Mouse (Mus musculus): ENCODE results near the gene Tomm22. TPM values are rescaled to one million over a fixed set of nuclear protein-coding genes. Genes with fewer than 3 reads are reported as not detected.
A peak's percentile ranks its signal among the peaks of the same experiment; 100 is the strongest.

Tomm22 gene
- polyA plus RNA-seq, 1 experiment from 2014 or later, result 263 TPM

DNA sequence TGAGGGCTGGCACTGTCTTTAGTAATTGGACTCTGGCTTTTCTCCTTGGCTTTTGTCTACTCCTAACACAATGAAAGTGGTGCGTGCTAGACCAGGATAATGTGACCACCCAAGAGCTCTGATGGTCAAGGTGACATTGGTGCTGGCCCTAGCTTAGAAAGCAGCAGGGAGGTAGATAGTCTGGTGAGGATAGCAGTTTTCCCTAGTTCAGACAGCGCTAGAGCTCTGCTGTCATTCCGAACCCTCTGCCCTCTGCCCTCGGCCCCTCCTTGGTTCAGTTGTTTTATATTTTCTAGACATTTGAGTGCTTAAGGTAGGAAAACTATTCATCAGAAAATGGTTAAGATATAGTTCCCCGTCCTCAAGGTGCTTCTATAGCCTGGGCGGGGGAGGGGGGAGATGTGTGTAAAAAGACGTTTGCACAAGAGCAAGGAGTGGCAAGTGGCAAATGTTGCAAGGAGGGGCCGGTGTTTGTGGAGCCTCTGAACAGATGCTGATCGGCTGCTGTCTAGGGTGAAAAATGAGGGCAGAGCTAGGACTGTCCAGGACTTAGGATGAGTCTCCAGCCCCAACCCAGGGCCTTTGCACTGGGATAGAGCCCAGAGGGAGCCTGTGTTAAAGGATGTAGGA, 27.0 kb downstream of the Tomm22 start:
- WGBS, result 75% methylated on average over 9 of the region's 9 CpGs
- no peak overlapping the region for H3K4me3 ChIP-seq
- no peaks in the 10 kb centered on the region for H3K9me3 ChIP-seq
- H3K27me3 ChIP-seq, result no peaks in the 10 kb centered on the region
- H3K27ac ChIP-seq (replicated peaks), result peak overlapping the region; percentile 61
- H3K4me1 ChIP-seq (replicated peaks), result peaks cover 28% of the 10 kb centered on the region
- ATAC-seq (ENCODE audit: low read depth), result no peak
- H3K9ac ChIP-seq, result no peak overlapping the region; the same call in 1 of the 2 replicates
- H3K36me3 ChIP-seq, result no peaks in the 10 kb centered on the region; the same call in 1 of the 2 replicates
- H3K4me2 ChIP-seq, result no peak overlapping the region

DNA sequence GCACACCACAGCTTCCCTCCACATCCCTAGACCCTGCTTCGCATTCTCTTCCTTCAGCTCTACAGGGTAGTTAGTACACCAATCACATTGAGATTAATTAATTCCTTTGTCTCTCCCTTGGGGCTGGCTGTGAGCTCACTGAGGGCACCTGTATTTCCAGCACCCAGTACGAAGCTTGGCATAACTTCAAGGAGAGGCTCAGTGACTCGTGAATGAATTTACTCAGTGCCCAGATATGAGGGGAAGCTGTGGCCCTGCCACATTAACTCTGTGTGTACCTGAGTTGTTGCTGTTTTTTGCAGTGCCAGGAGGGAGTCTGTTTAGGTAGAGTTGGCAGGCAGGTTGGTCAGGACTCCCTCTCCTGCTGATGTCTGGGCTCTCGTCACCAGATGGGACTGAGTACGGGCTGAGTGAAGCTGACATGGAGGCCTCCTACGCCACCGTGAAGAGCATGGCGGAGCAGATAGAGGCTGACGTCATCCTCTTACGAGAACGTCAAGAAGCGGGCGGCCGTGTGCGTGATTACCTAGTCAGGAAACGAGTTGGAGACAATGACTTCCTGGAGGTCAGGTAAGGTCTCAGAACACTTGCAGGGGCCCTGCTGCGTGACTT, 36.0 kb downstream of the Tomm22 start:
- Histone ChIP-seq H3K9ac (no peak overlapping the region), H3K27ac (replicated peaks) (no peak overlapping the region), H3K27me3 (no peaks in the 10 kb centered on the region), H3K4me3 (no peak overlapping the region), H3K9me3 (no peaks in the 10 kb centered on the region), H3K4me1 (replicated peaks) (no peaks in the 10 kb centered on the region; the same call in 1 of the 2 replicates), H3K4me2 (no peak overlapping the region), H3K36me3 (peaks cover 56% of the 10 kb centered on the region)
- 87% methylated on average over 17 of the region's 17 CpGs for WGBS
- no peak for ATAC-seq (ENCODE audit: low read depth)

DNA sequence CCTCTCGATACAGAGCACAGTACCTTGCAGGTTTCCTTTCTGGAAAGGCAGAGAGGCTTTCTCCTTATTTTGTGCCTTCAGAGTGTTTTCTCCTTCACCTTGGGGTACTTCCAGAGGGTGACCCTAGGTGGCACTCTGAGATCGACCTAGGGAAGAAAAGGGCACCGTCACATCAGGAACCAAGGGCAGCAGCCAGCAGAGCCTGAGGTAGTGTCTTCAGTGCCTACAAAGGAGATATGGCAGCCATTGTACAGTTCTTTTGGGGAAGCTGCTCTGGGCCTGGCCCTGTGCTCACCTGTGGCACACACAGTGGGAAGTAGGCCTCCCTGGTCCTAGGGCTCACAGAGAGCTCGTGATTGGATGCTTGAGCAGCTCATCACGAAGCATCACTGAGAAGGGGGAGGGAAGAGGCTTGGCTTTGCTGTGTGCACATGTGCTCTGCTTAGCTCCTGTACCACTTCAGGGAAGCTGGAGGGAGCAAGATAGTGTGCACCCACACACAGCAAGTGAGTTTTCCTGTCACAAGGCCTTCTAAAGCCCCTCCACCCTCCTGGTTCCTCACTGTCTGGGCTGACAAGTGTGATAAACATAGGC, 37.7 kb downstream of the Tomm22 start:
- no peak overlapping the region for H3K4me2 ChIP-seq
- H3K9ac ChIP-seq, result no peak overlapping the region
- H3K9me3 ChIP-seq, result no peaks in the 10 kb centered on the region
- no peak for ATAC-seq (ENCODE audit: low read depth)
- no peaks in the 10 kb centered on the region; the same call in 1 of the 2 replicates for H3K4me1 ChIP-seq (replicated peaks)
- H3K4me3 ChIP-seq, result no peak overlapping the region
- H3K27me3 ChIP-seq, result no peaks in the 10 kb centered on the region
- no peak overlapping the region for H3K27ac ChIP-seq (replicated peaks)
- WGBS, result 89% methylated on average over 5 of the region's 5 CpGs
- peaks cover 72% of the 10 kb centered on the region for H3K36me3 ChIP-seq

DNA sequence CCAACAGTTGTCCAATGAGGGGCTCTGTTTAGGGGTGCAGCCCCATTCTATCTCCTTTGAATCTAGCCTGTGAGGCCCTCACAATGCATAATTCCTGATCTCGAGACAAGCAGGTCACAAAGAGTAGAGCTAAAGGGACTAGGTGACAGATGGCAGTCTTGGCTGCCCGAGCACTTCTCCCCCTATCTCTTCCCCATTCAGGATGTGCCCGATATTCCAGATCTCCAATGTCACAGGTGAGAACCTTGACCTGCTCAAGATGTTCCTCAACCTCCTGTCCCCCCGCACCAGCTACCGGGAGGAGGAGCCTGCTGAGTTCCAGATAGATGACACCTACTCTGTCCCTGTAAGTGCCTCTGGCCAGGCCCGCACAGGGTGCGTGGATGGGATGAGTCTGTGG, 45.0 kb downstream of the Tomm22 start:
- Histone ChIP-seq H3K4me1 (replicated peaks) (no peaks in the 10 kb centered on the region), H3K9me3 (no peaks in the 10 kb centered on the region), H3K27me3 (no peaks in the 10 kb centered on the region), H3K9ac (no peak overlapping the region), H3K4me3 (no peak overlapping the region), H3K27ac (replicated peaks) (no peak overlapping the region), H3K36me3 (peaks cover 98% of the 10 kb centered on the region), H3K4me2 (no peak overlapping the region)
- WGBS, result 94% methylated on average over 7 of the region's 7 CpGs
- ATAC-seq (ENCODE audit: low read depth), result no peak

DNA sequence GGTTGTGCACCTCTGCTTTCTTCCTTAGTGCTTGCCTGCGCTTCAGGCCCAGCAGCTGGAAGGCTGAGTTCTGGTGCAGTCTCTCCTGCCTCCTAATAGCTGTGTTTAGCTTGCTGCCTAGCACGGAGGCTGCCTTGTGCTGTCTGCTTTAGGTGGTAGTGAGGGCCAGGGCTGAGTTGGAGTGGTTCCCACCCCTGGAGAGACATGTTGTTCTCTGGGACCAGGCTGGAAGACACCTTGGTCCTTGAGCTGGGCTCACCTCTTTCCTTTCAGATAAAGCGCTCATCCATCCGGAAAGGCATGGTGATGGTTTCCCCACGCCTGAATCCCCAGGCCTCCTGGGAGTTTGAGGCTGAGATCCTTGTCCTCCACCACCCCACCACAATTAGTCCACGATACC, 46.0 kb downstream of the Tomm22 start:
- no peak overlapping the region for H3K4me2 ChIP-seq
- no peak for ATAC-seq (ENCODE audit: low read depth)
- H3K27me3 ChIP-seq, result no peaks in the 10 kb centered on the region
- H3K4me3 ChIP-seq, result no peak overlapping the region
- H3K9ac ChIP-seq, result no peak overlapping the region
- 92% methylated on average over 6 of the region's 6 CpGs for WGBS
- H3K4me1 ChIP-seq (replicated peaks), result no peaks in the 10 kb centered on the region
- no peaks in the 10 kb centered on the region for H3K9me3 ChIP-seq
- no peak overlapping the region for H3K27ac ChIP-seq (replicated peaks)
- H3K36me3 ChIP-seq, result peaks cover 96% of the 10 kb centered on the region

DNA sequence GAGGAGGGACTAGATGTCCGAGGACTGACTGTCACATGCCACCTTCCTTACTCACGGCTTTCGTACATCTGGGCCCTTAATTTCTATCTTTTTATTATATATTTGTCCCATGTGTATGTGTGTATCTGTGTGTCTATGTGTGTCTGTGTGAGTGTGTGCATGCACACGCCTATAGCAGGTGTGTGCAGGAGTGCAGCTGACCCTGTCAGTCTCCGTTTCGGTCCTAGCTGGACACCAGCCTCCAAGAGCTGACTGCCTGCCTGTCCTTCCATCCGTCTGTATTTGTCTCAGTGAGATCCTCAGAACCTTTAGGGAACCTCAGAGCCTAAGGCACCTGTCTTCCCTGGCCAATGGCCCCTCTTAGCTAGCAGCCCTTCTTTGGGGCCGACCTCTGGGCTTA, 49.6 kb downstream of the Tomm22 start:
- H3K27me3 ChIP-seq, result no peaks in the 10 kb centered on the region
- H3K4me3 ChIP-seq, result no peak overlapping the region
- H3K27ac ChIP-seq (replicated peaks), result no peak overlapping the region
- no peak overlapping the region for H3K9ac ChIP-seq
- H3K4me2 ChIP-seq, result no peak overlapping the region
- no peaks in the 10 kb centered on the region for H3K9me3 ChIP-seq
- WGBS, result 91% methylated on average over 8 of the region's 8 CpGs
- H3K36me3 ChIP-seq, result peaks cover 80% of the 10 kb centered on the region
- no peaks in the 10 kb centered on the region for H3K4me1 ChIP-seq (replicated peaks)
- ATAC-seq (ENCODE audit: low read depth), result no peak

DNA sequence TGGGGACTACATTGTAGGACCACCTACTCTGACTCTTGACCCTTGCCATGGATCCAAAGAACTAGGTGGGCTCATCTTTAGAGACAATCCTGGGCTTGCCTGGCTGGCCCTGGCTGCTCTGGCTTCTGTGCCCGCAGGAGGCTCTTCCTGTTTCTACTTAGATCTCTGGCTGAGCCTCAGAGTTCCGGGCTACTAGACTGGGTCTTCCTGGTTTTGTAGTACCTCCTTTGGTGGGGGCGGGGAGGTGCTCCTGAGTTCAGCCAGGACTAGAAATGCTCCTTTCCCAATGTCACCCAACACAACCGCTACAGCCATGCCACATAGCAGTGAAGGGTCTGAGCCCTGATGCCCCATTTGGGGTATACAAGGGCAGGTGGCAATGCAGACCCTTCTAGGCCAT, 50.1 kb downstream of the Tomm22 start:
- H3K36me3 ChIP-seq, result peaks cover 80% of the 10 kb centered on the region

More for the DNA sequence above, 50.1 kb downstream of the Tomm22 start:
- Histone ChIP-seq H3K4me3 (no peak overlapping the region), H3K9ac (no peak overlapping the region), H3K27ac (replicated peaks) (no peak overlapping the region), H3K27me3 (no peaks in the 10 kb centered on the region), H3K9me3 (no peaks in the 10 kb centered on the region), H3K4me2 (no peak overlapping the region), H3K4me1 (replicated peaks) (no peaks in the 10 kb centered on the region)
- WGBS, result 92% methylated on average over 4 of the region's 4 CpGs
- ATAC-seq (ENCODE audit: low read depth), result no peak

Other genes starting within 250 kb of the Tomm22 start
- 275 and 281 TPM in 2 replicates for gene Csnk1e, start 215.3 kb upstream of the Tomm22 start, polyA plus RNA-seq (2015; fragmentation: Nextera tagmentation; extraction: Ambion mirVana)
- gene Kcnj4, start 165.6 kb upstream of the Tomm22 start, polyA plus RNA-seq (2015; fragmentation: Nextera tagmentation; extraction: Ambion mirVana), result not detected in 2 replicates
- gene Kdelr3, start 154.4 kb upstream of the Tomm22 start, polyA plus RNA-seq (2015; fragmentation: Nextera tagmentation; extraction: Ambion mirVana), result 16.6 and 23.6 TPM in 2 replicates
- gene Ddx17, start 124.1 kb upstream of the Tomm22 start, polyA plus RNA-seq (2015; fragmentation: Nextera tagmentation; extraction: Ambion mirVana), result 52.5 and 57.8 TPM in 2 replicates
- 1.1 and 1.2 TPM in 2 replicates for gene Dmc1, start 65.8 kb upstream of the Tomm22 start, polyA plus RNA-seq (2015; fragmentation: Nextera tagmentation; extraction: Ambion mirVana)
- 5.3 and 6.2 TPM in 2 replicates for gene Fam227a, start 11.9 kb upstream of the Tomm22 start, polyA plus RNA-seq (2015; fragmentation: Nextera tagmentation; extraction: Ambion mirVana)
- gene Cby1, start 11.7 kb upstream of the Tomm22 start, polyA plus RNA-seq (2015; fragmentation: Nextera tagmentation; extraction: Ambion mirVana), result 82.6 and 85.6 TPM in 2 replicates
- gene Josd1, start 17.1 kb downstream of the Tomm22 start, polyA plus RNA-seq (2015; fragmentation: Nextera tagmentation; extraction: Ambion mirVana), result 20.9 and 21.3 TPM in 2 replicates
- 38.1 and 40.9 TPM in 2 replicates for gene Gtpbp1, start 20.0 kb downstream of the Tomm22 start, polyA plus RNA-seq (2015; fragmentation: Nextera tagmentation; extraction: Ambion mirVana)
- 6.9 and 11.1 TPM in 2 replicates for gene Sun2, start 71.7 kb downstream of the Tomm22 start, polyA plus RNA-seq (2015; fragmentation: Nextera tagmentation; extraction: Ambion mirVana)
- 69.7 and 72.1 TPM in 2 replicates for gene Dnal4, start 107.0 kb downstream of the Tomm22 start, polyA plus RNA-seq (2015; fragmentation: Nextera tagmentation; extraction: Ambion mirVana)
- 19.9 and 22.1 TPM in 2 replicates for gene Nptxr, start 133.9 kb downstream of the Tomm22 start, polyA plus RNA-seq (2015; fragmentation: Nextera tagmentation; extraction: Ambion mirVana)
- gene Npcd, start 163.4 kb downstream of the Tomm22 start, polyA plus RNA-seq (2015; fragmentation: Nextera tagmentation; extraction: Ambion mirVana), result 0.90 TPM in 1 of 2 replicates, not detected in the other
- 39.8 and 42.0 TPM in 2 replicates for gene Cbx6, start 163.8 kb downstream of the Tomm22 start, polyA plus RNA-seq (2015; fragmentation: Nextera tagmentation; extraction: Ambion mirVana)
- 4.6 and 5.2 TPM in 2 replicates for gene Apobec3, start 220.8 kb downstream of the Tomm22 start, polyA plus RNA-seq (2015; fragmentation: Nextera tagmentation; extraction: Ambion mirVana)

All from neural tube, embryonic 13.5 days (tissue).